Mouse (Mus musculus): ENCODE results near the gene 1700019N19Rik. TPM values are rescaled to one million over a fixed set of nuclear protein-coding genes. Genes with fewer than 3 reads are reported as not detected.

Gene 1700019N19Rik
- total RNA-seq, 2 experiments from 2014 or later: not detected

Other genes with a start within 250 kb of the 1700019N19Rik start
- not detected in 2 replicates for gene Pnlip, start 142.0 kb downstream of the 1700019N19Rik start, total RNA-seq (2015)
- not detected in 2 replicates for gene Pnlip, start 142.0 kb downstream of the 1700019N19Rik start, total RNA-seq (2017)
- gene Pnliprp1, start 65.6 kb downstream of the 1700019N19Rik start, total RNA-seq (2015): not detected in 2 replicates
- gene Pnliprp1, start 65.6 kb downstream of the 1700019N19Rik start, total RNA-seq (2017): not detected in 2 replicates
- gene Pnliprp2, start 34.7 kb downstream of the 1700019N19Rik start, total RNA-seq (2015): not detected in 2 replicates
- not detected in 2 replicates for gene Pnliprp2, start 34.7 kb downstream of the 1700019N19Rik start, total RNA-seq (2017)
- gene Eno4, start 149.0 kb upstream of the 1700019N19Rik start, total RNA-seq (2015): not detected in 2 replicates
- not detected in 2 replicates for gene Eno4, start 149.0 kb upstream of the 1700019N19Rik start, total RNA-seq (2017)
- gene Hspa12a, start 149.2 kb upstream of the 1700019N19Rik start, total RNA-seq (2015): 0.39 and 0.64 TPM in 2 replicates
- not detected in 2 replicates for gene Hspa12a, start 149.2 kb upstream of the 1700019N19Rik start, total RNA-seq (2017)